Mouse (Mus musculus) lung, embryonic 15.5 days (tissue): ENCODE results near the gene Capzb. TPM values are rescaled to one million over a fixed set of nuclear protein-coding genes. Genes with fewer than 3 reads are reported as not detected.

ENCODE experiments used
- ATAC-seq: fragments of 200-750 bp; cut with Nextera tagmentation; 2 replicates; pipeline ENCODE4 v1.8.0; 2017; ENCODE audit warnings: moderate number of reproducible peaks, borderline replicate concordance; ENCODE audit not compliant: low FRiP score, low TSS enrichment; ENCODE audit errors: extremely low read depth
- H3K27ac ChIP-seq: fragments of 300-500 bp; sonication (generic); 2 replicates; pipeline ENCODE4 v1.5.1; 2015; ENCODE audit warnings: moderate library complexity, mild to moderate bottlenecking, inconsistent platforms
- H3K27me3 ChIP-seq: fragments of 300-500 bp; sonication (generic); 2 replicates; pipeline ENCODE4 v1.6.1; 2015; ENCODE audit warnings: inconsistent platforms
- H3K36me3 ChIP-seq: fragments of 300-500 bp; sonication (generic); 2 replicates; pipeline ENCODE4 v1.6.1; 2015; ENCODE audit warnings: inconsistent platforms
- H3K4me1 ChIP-seq: fragments of 300-500 bp; sonication (generic); 2 replicates; pipeline ENCODE4 v1.6.1; 2015; ENCODE audit warnings: inconsistent platforms
- H3K4me2 ChIP-seq: fragments of 300-500 bp; sonication (generic); 2 replicates; pipeline ENCODE4 v1.6.1; 2015; ENCODE audit warnings: inconsistent platforms, mild to moderate bottlenecking, moderate library complexity
- H3K4me3 ChIP-seq: fragments of 300-500 bp; sonication (generic); 2 replicates; pipeline ENCODE4 v1.5.1; 2015; ENCODE audit warnings: mild to moderate bottlenecking, inconsistent platforms
- H3K9ac ChIP-seq: fragments of 300-500 bp; sonication (generic); 2 replicates; pipeline ENCODE4 v1.6.1; 2015; ENCODE audit warnings: inconsistent platforms
- H3K9me3 ChIP-seq: fragments of 300-500 bp; sonication (generic); 2 replicates; pipeline ENCODE4 v1.6.1; 2016; ENCODE audit warnings: inconsistent platforms
- WGBS: fragments of 180-500 bp; shearing (Covaris S2); methylation state at CpG from one replicate; pipeline ENCODE4 v1.1.7; 2015; 5-methylcytosine and 5-hydroxymethylcytosine counted together
- polyA plus RNA-seq: library from polyadenylated mRNA; unstranded; fragments of >200 nt; fragmentation: Nextera tagmentation; extraction: Ambion mirVana; gene quantifications from 2 replicates; pipeline ENCODE4 v1.2.1, GENCODE M21; 2015

The Capzb gene
- polyA plus RNA-seq, 1 experiment from 2014 or later: 467 TPM

GRCm38 (mm10) chr4:139199703-139200340, 7.1 kb downstream of the Capzb start:
- no peak overlapping the region for H3K4me3 ChIP-seq
- H3K9ac ChIP-seq: no peak overlapping the region
- no peaks in the 10 kb centered on the region for H3K9me3 ChIP-seq
- no peak for ATAC-seq
- H3K4me1 ChIP-seq: peaks cover 65% of the 10 kb centered on the region
- H3K4me2 ChIP-seq: no peak overlapping the region
- WGBS: 93% methylated on average over 8 of the region's 8 CpGs
- H3K27me3 ChIP-seq: no peaks in the 10 kb centered on the region
- no peaks in the 10 kb centered on the region; the same call in 1 of the 2 replicates for H3K36me3 ChIP-seq
- no peak overlapping the region for H3K27ac ChIP-seq

DNA sequence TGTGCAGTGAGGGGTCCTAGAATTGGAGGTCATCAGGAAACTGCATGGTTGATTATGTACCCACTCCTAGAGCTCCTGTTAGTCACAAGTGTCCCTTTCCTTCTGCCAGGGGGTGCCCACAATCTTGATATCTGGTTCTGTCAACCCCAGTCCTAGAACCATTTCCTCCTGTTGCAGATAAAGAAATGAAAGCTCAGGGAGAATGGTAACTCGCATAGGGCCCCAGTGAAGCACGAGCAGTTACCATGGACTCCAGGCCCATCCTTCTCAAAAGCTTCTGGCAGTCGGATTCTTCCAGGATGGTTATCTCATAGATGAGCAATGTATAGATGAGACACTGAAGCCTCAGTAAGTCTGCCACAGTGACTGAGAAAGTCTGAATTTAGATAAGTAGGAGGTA, 8.2 kb downstream of the Capzb start:
- H3K27me3 ChIP-seq: no peaks in the 10 kb centered on the region
- no peaks in the 10 kb centered on the region; the same call in 1 of the 2 replicates for H3K36me3 ChIP-seq
- no peak overlapping the region for H3K4me3 ChIP-seq
- H3K9me3 ChIP-seq: no peaks in the 10 kb centered on the region
- no peak overlapping the region for H3K9ac ChIP-seq
- H3K27ac ChIP-seq: no peak overlapping the region
- 73% methylated on average over 3 of the region's 3 CpGs for WGBS
- H3K4me1 ChIP-seq: peaks cover 65% of the 10 kb centered on the region
- no peak overlapping the region for H3K4me2 ChIP-seq
- ATAC-seq: no peak

DNA sequence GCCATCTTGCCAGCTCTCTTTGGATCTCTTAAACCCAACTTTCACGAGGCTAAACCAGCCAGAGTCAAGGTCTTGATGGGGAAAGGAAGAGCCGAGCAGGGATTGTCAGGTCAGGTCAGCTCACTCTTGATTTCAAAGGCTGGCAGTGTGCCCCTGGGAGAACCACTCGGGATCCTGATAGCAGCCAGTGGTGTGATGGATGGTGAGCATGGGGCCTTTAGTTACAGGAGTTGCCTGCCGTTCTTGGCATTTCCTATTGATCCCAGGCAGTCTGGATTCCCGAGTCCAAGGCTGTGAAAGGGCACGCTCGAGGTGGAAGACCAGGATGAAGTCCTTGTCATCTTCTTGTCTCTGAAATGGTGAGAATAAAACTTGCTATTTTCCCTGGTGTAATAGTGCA, 9.9 kb downstream of the Capzb start:
- peaks cover 61% of the 10 kb centered on the region for H3K4me1 ChIP-seq
- WGBS: 39% methylated on average over 7 of the region's 7 CpGs

GRCm38 (mm10) chr4:139203381-139203780, 10.7 kb downstream of the Capzb start:
- no peak overlapping the region for H3K4me3 ChIP-seq
- WGBS: 61% methylated on average over 2 of the region's 2 CpGs
- no peaks in the 10 kb centered on the region for H3K27me3 ChIP-seq
- H3K9me3 ChIP-seq: no peaks in the 10 kb centered on the region
- H3K4me2 ChIP-seq: no peak overlapping the region
- ATAC-seq: no peak
- H3K36me3 ChIP-seq: no peaks in the 10 kb centered on the region; the same call in 1 of the 2 replicates
- peaks cover 61% of the 10 kb centered on the region for H3K4me1 ChIP-seq
- H3K27ac ChIP-seq: no peak overlapping the region
- no peak overlapping the region for H3K9ac ChIP-seq

More for the DNA sequence above, 9.9 kb downstream of the Capzb start:
- no peak overlapping the region for H3K4me2 ChIP-seq
- no peaks in the 10 kb centered on the region for H3K27me3 ChIP-seq
- no peak for ATAC-seq
- no peaks in the 10 kb centered on the region for H3K9me3 ChIP-seq
- H3K4me3 ChIP-seq: no peak overlapping the region
- H3K9ac ChIP-seq: no peak overlapping the region
- no peaks in the 10 kb centered on the region; the same call in 1 of the 2 replicates for H3K36me3 ChIP-seq
- H3K27ac ChIP-seq: no peak overlapping the region

DNA sequence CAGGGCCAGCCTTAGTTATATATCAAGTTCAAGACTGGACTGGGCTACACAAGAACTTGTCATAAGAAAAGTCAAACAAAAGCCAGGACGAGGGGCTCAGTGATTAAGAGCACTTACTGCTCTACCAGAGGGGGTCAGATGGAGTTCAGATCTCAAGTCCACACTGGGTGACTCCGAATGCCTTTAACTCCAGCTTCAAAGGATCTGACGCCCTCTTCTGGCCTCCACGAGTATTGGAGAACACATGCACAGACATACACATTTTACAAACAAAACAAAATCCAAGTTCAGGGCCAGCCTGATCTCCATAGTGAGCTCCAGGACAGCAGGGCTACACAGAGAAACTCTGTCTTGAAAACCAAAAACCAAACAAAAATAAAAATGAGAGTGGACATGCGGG, 13.1 kb downstream of the Capzb start:
- Histone ChIP-seq H3K4me2 (no peak overlapping the region), H3K9me3 (no peaks in the 10 kb centered on the region), H3K27me3 (no peaks in the 10 kb centered on the region), H3K27ac (peak overlapping the region; percentile 26; the same call in 1 of the 2 replicates), H3K4me1 (peaks cover 72% of the 10 kb centered on the region), H3K4me3 (no peak overlapping the region), H3K9ac (no peak overlapping the region), H3K36me3 (no peaks in the 10 kb centered on the region)
- no peak for ATAC-seq
- WGBS: 30% methylated on average over 5 of the region's 5 CpGs

DNA sequence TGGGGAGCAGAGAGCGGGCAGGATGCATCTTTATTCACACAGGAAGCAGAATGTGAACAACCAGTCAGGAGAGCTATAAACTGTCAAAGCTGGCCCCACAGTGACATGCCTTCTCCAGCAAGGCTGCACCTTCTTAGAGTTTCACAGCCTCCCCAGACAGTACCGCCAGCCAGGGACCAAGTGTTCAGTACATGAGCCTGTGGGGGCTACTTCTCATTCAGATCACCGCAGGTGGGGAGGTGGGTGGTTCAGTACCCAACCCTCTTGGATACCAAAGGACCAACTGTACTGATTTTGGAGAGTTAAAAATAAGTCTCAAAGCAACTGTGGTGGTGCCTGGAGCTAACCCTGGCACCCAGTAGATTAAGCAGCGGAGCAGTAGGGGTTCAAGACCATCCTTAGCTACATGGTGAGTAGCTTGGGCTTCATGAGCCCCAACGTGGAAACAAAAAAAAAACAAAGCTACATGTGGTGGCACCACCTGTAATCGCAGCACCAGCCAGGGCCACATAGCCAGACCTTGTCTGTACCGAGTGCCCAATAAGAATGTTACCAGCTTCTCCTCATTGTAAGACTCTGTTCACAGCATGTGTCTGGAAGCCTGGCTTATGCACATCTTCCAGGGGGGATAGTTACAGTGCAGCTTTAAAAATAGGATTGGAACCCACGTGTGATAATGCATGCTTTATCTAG, 13.8 kb downstream of the Capzb start:
- H3K4me1 ChIP-seq: peaks cover 77% of the 10 kb centered on the region
- WGBS: 77% methylated on average over 8 of the region's 8 CpGs
- no peak overlapping the region for H3K9ac ChIP-seq
- H3K27me3 ChIP-seq: no peaks in the 10 kb centered on the region
- no peak overlapping the region for H3K4me3 ChIP-seq
- no peaks in the 10 kb centered on the region for H3K9me3 ChIP-seq
- no peaks in the 10 kb centered on the region for H3K36me3 ChIP-seq
- no peak overlapping the region for H3K27ac ChIP-seq
- H3K4me2 ChIP-seq: no peak overlapping the region
- ATAC-seq: no peak

- H3K36me3 ChIP-seq: no peaks in the 10 kb centered on the region
- H3K27ac ChIP-seq: peak overlapping the region; percentile 53; the same call in 1 of the 2 replicates
- H3K4me2 ChIP-seq: no peak overlapping the region
- no peak for ATAC-seq
- WGBS: 46% methylated on average over 9 of the region's 9 CpGs
- no peak overlapping the region for H3K9ac ChIP-seq
- no peak overlapping the region for H3K4me3 ChIP-seq
- H3K4me1 ChIP-seq: peaks cover 84% of the 10 kb centered on the region
- no peaks in the 10 kb centered on the region for H3K9me3 ChIP-seq
- no peaks in the 10 kb centered on the region for H3K27me3 ChIP-seq
These were observed 15.8 kb downstream of the Capzb start for GRCm38 (mm10) chr4:139208236-139209129.

- Histone ChIP-seq H3K36me3 (no peaks in the 10 kb centered on the region), H3K9me3 (no peaks in the 10 kb centered on the region), H3K4me1 (peaks cover 85% of the 10 kb centered on the region), H3K9ac (no peak overlapping the region), H3K4me3 (no peak overlapping the region), H3K4me2 (no peak overlapping the region), H3K27ac (peak overlapping the region; percentile 53; the same call in 1 of the 2 replicates), H3K27me3 (no peaks in the 10 kb centered on the region)
- ATAC-seq: no peak
- WGBS: 53% methylated on average over 4 of the region's 5 CpGs
These were observed 16.6 kb downstream of the Capzb start for GRCm38 (mm10) chr4:139209130-139209840.

DNA sequence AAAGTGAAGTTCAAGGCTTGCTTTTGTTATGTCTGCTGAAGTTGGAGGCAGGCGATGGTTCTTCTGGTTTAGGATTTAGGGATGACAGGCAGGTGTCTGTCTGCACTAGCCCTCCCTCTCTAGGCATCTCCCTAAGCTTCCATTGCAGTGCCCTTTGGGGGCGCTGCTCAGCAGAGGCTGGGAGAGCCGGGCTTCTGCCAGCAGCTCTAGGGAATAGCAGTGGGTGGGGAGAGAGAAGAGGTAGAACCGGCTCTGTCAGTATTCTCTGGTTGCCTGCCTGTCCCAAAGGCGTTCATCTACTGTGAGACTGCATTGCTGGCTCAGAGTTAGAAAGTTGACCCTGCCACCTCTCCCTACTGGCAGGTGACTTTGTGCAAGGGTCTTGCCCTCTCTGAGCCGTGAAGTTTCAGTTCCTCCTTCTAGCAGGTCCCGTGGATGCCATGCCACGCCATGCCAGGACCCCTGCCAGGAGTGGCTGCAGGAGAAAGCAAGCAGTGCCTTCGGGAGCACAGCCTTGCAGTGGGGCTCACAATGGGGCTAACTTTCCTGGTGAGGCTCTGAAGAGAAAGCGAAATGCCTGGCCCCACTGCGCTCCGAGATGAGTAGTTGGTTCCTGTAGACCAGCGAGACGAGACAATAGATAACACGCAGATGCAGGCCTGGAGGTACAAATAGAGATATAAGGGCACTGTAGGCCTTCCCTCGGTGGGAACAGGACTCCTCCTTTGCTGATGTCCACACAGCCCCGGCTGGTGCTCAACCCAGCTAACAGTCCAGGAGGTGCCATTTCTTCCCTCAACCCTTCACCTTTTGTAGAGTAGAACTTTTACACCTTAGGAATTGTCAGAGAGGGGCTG, 19.5 kb downstream of the Capzb start:
- no peak for ATAC-seq
- H3K36me3 ChIP-seq: peaks cover 2% of the 10 kb centered on the region; the same call in 1 of the 2 replicates
- H3K27me3 ChIP-seq: no peaks in the 10 kb centered on the region
- H3K9ac ChIP-seq: no peak overlapping the region
- no peak overlapping the region for H3K4me3 ChIP-seq
- peaks cover 85% of the 10 kb centered on the region for H3K4me1 ChIP-seq
- 55% methylated on average over 17 of the region's 17 CpGs for WGBS
- H3K27ac ChIP-seq: peak overlapping the region; percentile 78
- peak overlapping the region; percentile 15; the same call in 1 of the 2 replicates for H3K4me2 ChIP-seq
- H3K9me3 ChIP-seq: no peaks in the 10 kb centered on the region

DNA sequence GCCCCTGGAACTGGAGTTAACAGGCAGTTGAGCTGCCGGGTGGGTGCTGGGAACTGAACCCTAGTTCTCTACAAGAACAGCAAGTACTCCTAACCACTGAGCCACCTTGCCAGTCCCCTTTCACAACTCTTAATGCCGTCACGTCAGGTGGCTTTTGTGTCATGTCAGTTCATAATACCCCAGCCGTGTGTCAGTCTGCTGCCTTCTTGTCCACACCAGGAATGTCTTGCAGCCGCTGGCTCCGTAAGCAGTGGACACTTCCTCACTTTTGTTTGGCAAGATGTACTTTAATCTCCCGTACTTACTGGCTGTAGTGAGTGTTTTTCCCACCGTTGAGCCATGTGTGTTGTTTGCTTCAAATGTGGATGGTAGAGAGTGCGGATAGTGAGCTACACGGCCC, 20.4 kb downstream of the Capzb start:
- Histone ChIP-seq H3K36me3 (peaks cover 7% of the 10 kb centered on the region; the same call in 1 of the 2 replicates), H3K27ac (no peak overlapping the region), H3K4me1 (peaks cover 76% of the 10 kb centered on the region), H3K9me3 (no peaks in the 10 kb centered on the region), H3K9ac (no peak overlapping the region), H3K27me3 (no peaks in the 10 kb centered on the region), H3K4me2 (no peak overlapping the region), H3K4me3 (no peak overlapping the region)
- WGBS: 63% methylated on average over 10 of the region's 10 CpGs
- ATAC-seq: no peak
